Mouse (Mus musculus): ENCODE results near the gene Mzf1. TPM values are rescaled to one million over a fixed set of nuclear protein-coding genes. Genes with fewer than 3 reads are reported as not detected.
"Not testable (repeated sequence)": the region's sequence is repeated elsewhere in the genome, so short reads cannot be mapped to it uniquely, and the experiment has no call there.

Mzf1 gene
- 7.5 and 8.2 TPM in 2 replicates for polyA plus RNA-seq (2012; rRNA removed)

- H3K4me3 ChIP-seq (ENCODE audit: control insufficient read depth, low read depth, low read length): peak within 1 kb of the TSS; percentile 94
- peak; percentile 66 for TF ChIP-seq POLR2A (IDR thresholded peaks at IDR 0.05; ENCODE audit: control insufficient read depth, low read depth, low read length)
- no peak for TF ChIP-seq CTCF (IDR thresholded peaks at IDR 0.05; ENCODE audit: control insufficient read depth, insufficient read depth, insufficient replicate concordance, low read depth, low read length)
- H3K27me3 ChIP-seq (ENCODE audit: control insufficient read depth, insufficient read depth, low read length): no peaks in the 10 kb centered on the region
- H3K4me1 ChIP-seq (ENCODE audit: control insufficient read depth, insufficient read depth, low read length): peaks cover 10% of the 10 kb centered on the region
- H3K27ac ChIP-seq (ENCODE audit: control insufficient read depth, insufficient read depth, low read depth, low read length): peak within 1 kb of the TSS; percentile 98
- no peaks in the 10 kb centered on the region for H3K36me3 ChIP-seq (ENCODE audit: control insufficient read depth, insufficient read depth, low read length)
These were observed at the start of gene Mzf1 for GRCm38 (mm10) chr7:13054287-13055010. Mzf1 (minus strand) TSS chr7:13054764.

GRCm38 (mm10) chr7:13095073-13095472 is 40.5 kb upstream of the Mzf1 start, which contains the start of gene Vmn1r85:
Vmn1r85 (minus strand) TSS chr7:13095173.
- no peaks in the 10 kb centered on the region for H3K27me3 ChIP-seq (ENCODE audit: control insufficient read depth, insufficient read depth, low read length)
- no peak for TF ChIP-seq POLR2A (IDR thresholded peaks at IDR 0.05; ENCODE audit: control insufficient read depth, low read depth, low read length)
- no peak for TF ChIP-seq CTCF (IDR thresholded peaks at IDR 0.05; ENCODE audit: control insufficient read depth, insufficient read depth, insufficient replicate concordance, low read depth, low read length)

DNA sequence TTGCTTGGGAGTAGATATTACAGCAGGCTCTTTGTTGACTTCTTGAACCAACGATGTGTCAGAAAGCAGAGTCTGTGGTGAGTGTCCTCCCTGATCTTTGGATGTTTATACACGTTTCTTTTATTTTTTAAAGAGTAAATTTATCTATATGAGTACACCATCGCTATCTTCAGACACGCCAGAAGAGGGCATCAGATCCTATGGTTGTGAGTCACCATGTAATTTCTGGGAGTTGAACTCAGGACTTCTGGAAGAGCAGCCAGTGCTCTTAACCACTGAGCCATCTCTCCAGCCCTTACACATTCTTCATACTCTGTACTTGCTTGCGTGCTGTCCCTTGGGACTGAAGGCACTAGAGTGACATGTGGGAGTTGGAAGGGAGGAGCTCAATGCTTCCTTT is 17.7 kb upstream of the Mzf1 start:
- H3K27me3 ChIP-seq (ENCODE audit: control insufficient read depth, insufficient read depth, low read length): no peaks in the 10 kb centered on the region
- no peak for TF ChIP-seq CTCF (IDR thresholded peaks at IDR 0.05; ENCODE audit: control insufficient read depth, insufficient read depth, insufficient replicate concordance, low read depth, low read length)
- TF ChIP-seq POLR2A (IDR thresholded peaks at IDR 0.05; ENCODE audit: control insufficient read depth, low read depth, low read length): no peak
- H3K36me3 ChIP-seq (ENCODE audit: control insufficient read depth, insufficient read depth, low read length): no peaks in the 10 kb centered on the region
- no peak overlapping the region for H3K4me3 ChIP-seq (ENCODE audit: control insufficient read depth, low read depth, low read length)
- no peak overlapping the region for H3K27ac ChIP-seq (ENCODE audit: control insufficient read depth, insufficient read depth, low read depth, low read length)
- H3K4me1 ChIP-seq (ENCODE audit: control insufficient read depth, insufficient read depth, low read length): no peaks in the 10 kb centered on the region

More at GRCm38 (mm10) chr7:13095073-13095472, 40.5 kb upstream of the Mzf1 start, which contains the start of gene Vmn1r85:
- H3K27ac ChIP-seq (ENCODE audit: control insufficient read depth, insufficient read depth, low read depth, low read length): no peak within 1 kb of the TSS
- H3K36me3 ChIP-seq (ENCODE audit: control insufficient read depth, insufficient read depth, low read length): no peaks in the 10 kb centered on the region
- no peaks in the 10 kb centered on the region for H3K4me1 ChIP-seq (ENCODE audit: control insufficient read depth, insufficient read depth, low read length)
- H3K4me3 ChIP-seq (ENCODE audit: control insufficient read depth, low read depth, low read length): no peak within 1 kb of the TSS

DNA sequence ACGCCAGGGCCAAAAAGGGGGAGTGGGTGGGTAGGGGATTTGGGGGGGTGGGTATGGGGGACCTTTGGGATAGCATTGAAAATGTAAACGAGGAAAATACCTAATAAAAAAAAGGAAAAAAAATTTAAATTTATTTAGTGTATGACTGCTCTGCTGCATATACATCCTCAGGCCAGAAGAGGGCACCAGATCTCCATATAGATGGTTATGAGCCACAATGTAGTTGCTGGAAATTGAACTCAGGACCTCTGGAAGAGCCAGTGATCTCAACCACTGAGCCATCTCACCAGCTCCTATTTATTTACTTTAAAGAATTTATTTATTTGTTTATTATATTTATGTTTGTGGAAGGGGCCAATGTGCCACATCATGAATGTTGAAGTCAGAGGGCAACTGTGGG is 8.8 kb upstream of the Mzf1 start:
- H3K27me3 ChIP-seq (ENCODE audit: control insufficient read depth, insufficient read depth, low read length); H3K4me1 ChIP-seq (ENCODE audit: control insufficient read depth, insufficient read depth, low read length); H3K36me3 ChIP-seq (ENCODE audit: control insufficient read depth, insufficient read depth, low read length); H3K4me3 ChIP-seq (ENCODE audit: control insufficient read depth, low read depth, low read length); H3K27ac ChIP-seq (ENCODE audit: control insufficient read depth, insufficient read depth, low read depth, low read length): not testable (repeated sequence)

- H3K4me1 ChIP-seq (ENCODE audit: control insufficient read depth, insufficient read depth, low read length): peaks cover 3% of the 10 kb centered on the region
- no peak overlapping the region for H3K4me3 ChIP-seq (ENCODE audit: control insufficient read depth, low read depth, low read length)
- TF ChIP-seq CTCF (IDR thresholded peaks at IDR 0.05; ENCODE audit: control insufficient read depth, insufficient read depth, insufficient replicate concordance, low read depth, low read length) (no peak), POLR2A (IDR thresholded peaks at IDR 0.05; ENCODE audit: control insufficient read depth, low read depth, low read length) (no peak)
- no peaks in the 10 kb centered on the region for H3K36me3 ChIP-seq (ENCODE audit: control insufficient read depth, insufficient read depth, low read length)
- H3K27ac ChIP-seq (ENCODE audit: control insufficient read depth, insufficient read depth, low read depth, low read length): no peak overlapping the region
- H3K27me3 ChIP-seq (ENCODE audit: control insufficient read depth, insufficient read depth, low read length): no peaks in the 10 kb centered on the region
These were observed 5.0 kb upstream of the Mzf1 start for GRCm38 (mm10) chr7:13059536-13059935.

- Histone ChIP-seq H3K27ac (ENCODE audit: control insufficient read depth, insufficient read depth, low read depth, low read length) (no peak overlapping the region), H3K4me1 (ENCODE audit: control insufficient read depth, insufficient read depth, low read length) (peaks cover 10% of the 10 kb centered on the region), H3K36me3 (ENCODE audit: control insufficient read depth, insufficient read depth, low read length) (no peaks in the 10 kb centered on the region), H3K27me3 (ENCODE audit: control insufficient read depth, insufficient read depth, low read length) (no peaks in the 10 kb centered on the region), H3K4me3 (ENCODE audit: control insufficient read depth, low read depth, low read length) (no peak overlapping the region)
- TF ChIP-seq CTCF (IDR thresholded peaks at IDR 0.05; ENCODE audit: control insufficient read depth, insufficient read depth, insufficient replicate concordance, low read depth, low read length) (no peak), POLR2A (IDR thresholded peaks at IDR 0.05; ENCODE audit: control insufficient read depth, low read depth, low read length) (no peak)
These were observed 2.5 kb upstream of the Mzf1 start for GRCm38 (mm10) chr7:13056913-13057700.

DNA sequence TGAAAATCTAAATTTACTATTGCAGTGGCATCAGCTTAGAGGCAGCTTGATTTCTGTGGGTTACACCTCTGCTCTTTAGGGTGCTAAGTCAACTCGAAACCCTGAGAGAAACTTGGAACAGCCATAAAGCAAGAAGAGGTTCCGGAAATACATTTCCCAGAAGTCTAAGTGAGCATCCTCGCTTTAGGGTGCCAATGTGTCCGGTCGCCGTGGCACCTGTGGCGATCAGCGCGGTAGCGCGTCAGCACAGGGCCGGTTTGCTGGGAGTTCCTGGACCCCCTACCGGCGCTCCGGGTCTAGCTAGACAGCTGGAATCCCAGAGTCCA is 640 bp downstream of the Mzf1 start:
- peak overlapping the region; percentile 98 for H3K27ac ChIP-seq (ENCODE audit: control insufficient read depth, insufficient read depth, low read depth, low read length)
- H3K4me1 ChIP-seq (ENCODE audit: control insufficient read depth, insufficient read depth, low read length): peaks cover 10% of the 10 kb centered on the region
- H3K27me3 ChIP-seq (ENCODE audit: control insufficient read depth, insufficient read depth, low read length): no peaks in the 10 kb centered on the region
- H3K4me3 ChIP-seq (ENCODE audit: control insufficient read depth, low read depth, low read length): peak overlapping the region; percentile 94
- H3K36me3 ChIP-seq (ENCODE audit: control insufficient read depth, insufficient read depth, low read length): no peaks in the 10 kb centered on the region
- TF ChIP-seq CTCF (IDR thresholded peaks at IDR 0.05; ENCODE audit: control insufficient read depth, insufficient read depth, insufficient replicate concordance, low read depth, low read length): no peak
- TF ChIP-seq POLR2A (IDR thresholded peaks at IDR 0.05; ENCODE audit: control insufficient read depth, low read depth, low read length): no peak
